Mouse (Mus musculus) hindbrain, embryonic 10.5 days (tissue): ENCODE measurements around the gene Abcd1. TPM values are rescaled to one million over a fixed set of nuclear protein-coding genes. Genes with fewer than 3 reads are reported as not detected.

Source experiments
- polyA plus RNA-seq: library from polyadenylated mRNA; unstranded; fragments of >200 nt; fragmentation: Nextera tagmentation; extraction: Ambion mirVana; gene quantifications from 2 replicates; pipeline ENCODE4 v1.2.1, GENCODE M21; 2016

The Abcd1 gene
- polyA plus RNA-seq, 1 experiment from 2014 or later, result 14.1 TPM

Other genes with a start within 250 kb of the Abcd1 start
- 17.0 and 24.3 TPM in 2 replicates for gene Bgn, start 233.0 kb upstream of the Abcd1 start, polyA plus RNA-seq
- gene Atp2b3, start 213.5 kb upstream of the Abcd1 start, polyA plus RNA-seq, result 0.21 and 0.42 TPM in 2 replicates
- 32.9 and 49.2 TPM in 2 replicates for gene Dusp9, start 77.2 kb upstream of the Abcd1 start, polyA plus RNA-seq
- gene Pnck, start 56.5 kb upstream of the Abcd1 start, polyA plus RNA-seq, result 7.6 and 12.9 TPM in 2 replicates
- 5.0 and 5.6 TPM in 2 replicates for gene Slc6a8, start 43.4 kb upstream of the Abcd1 start, polyA plus RNA-seq
- gene Bcap31, start 422 bp upstream of the Abcd1 start, polyA plus RNA-seq, result 144 and 164 TPM in 2 replicates
- 0.10 and 0.19 TPM in 2 replicates for gene Plxnb3, start 40.5 kb downstream of the Abcd1 start, polyA plus RNA-seq
- 1.3 and 1.8 TPM in 2 replicates for gene Srpk3, start 57.8 kb downstream of the Abcd1 start, polyA plus RNA-seq
- 181 and 204 TPM in 2 replicates for gene Idh3g, start 70.3 kb downstream of the Abcd1 start, polyA plus RNA-seq
- gene Ssr4, start 70.4 kb downstream of the Abcd1 start, polyA plus RNA-seq, result 121 and 140 TPM in 2 replicates
- gene Pdzd4, start 108.4 kb downstream of the Abcd1 start, polyA plus RNA-seq, result 0.63 and 1.0 TPM in 2 replicates
- gene Avpr2, start 175.5 kb downstream of the Abcd1 start, polyA plus RNA-seq, result 0.16 TPM in 1 of 2 replicates, not detected in the other
- gene L1cam, start 179.5 kb downstream of the Abcd1 start, polyA plus RNA-seq, result 13.4 and 26.1 TPM in 2 replicates
- 2.2 TPM in 2 replicates for gene Arhgap4, start 205.3 kb downstream of the Abcd1 start, polyA plus RNA-seq
- gene Naa10, start 205.3 kb downstream of the Abcd1 start, polyA plus RNA-seq, result 148 and 159 TPM in 2 replicates
- 20.6 and 25.8 TPM in 2 replicates for gene Renbp, start 214.3 kb downstream of the Abcd1 start, polyA plus RNA-seq
- gene Hcfc1, start 249.8 kb downstream of the Abcd1 start, polyA plus RNA-seq, result 77.2 and 77.7 TPM in 2 replicates